Mouse (Mus musculus): Measurements from ENCODE around the gene Ptpn9. TPM values are rescaled to one million over a fixed set of nuclear protein-coding genes. Genes with fewer than 3 reads are reported as not detected.
A peak's percentile ranks its signal among the peaks of the same experiment; 100 is the strongest.

Gene Ptpn9
- polyA plus RNA-seq, 1 experiment from 2014 or later, result 3.1 TPM

DNA sequence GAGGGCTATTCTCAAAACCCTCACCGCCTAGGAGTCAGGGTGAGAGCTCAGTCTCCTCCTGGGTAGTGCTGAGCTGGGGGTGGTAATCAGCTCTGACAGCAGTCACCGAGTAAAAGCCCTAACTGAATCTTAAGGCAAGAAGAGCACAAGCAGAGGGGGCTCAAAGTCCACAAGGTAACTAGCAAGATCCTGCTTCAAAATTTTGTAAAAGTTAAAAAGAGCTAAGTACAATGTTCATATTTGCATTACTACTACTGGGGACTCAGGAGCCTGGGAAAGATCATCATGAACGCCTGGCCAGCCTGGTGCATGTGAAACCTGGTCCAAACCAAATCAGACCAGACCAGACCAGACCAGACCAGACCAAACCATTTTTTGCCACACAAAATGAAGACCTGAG lies 73.5 kb downstream of the Ptpn9 start:
- Histone ChIP-seq H3K36me3 (ENCODE audit: control insufficient read depth, insufficient read depth) (no peaks in the 10 kb centered on the region), H3K27me3 (ENCODE audit: control insufficient read depth, insufficient read depth, low read depth, low read length) (no peaks in the 10 kb centered on the region), H3K9ac (ENCODE audit: low read depth, low read length) (no peak overlapping the region), H3K4me2 (ENCODE audit: low read depth, low read length) (peak overlapping the region; percentile 10), H3K4me3 (ENCODE audit: low read depth, low read length) (no peak overlapping the region), H3K9me3 (replicated peaks; ENCODE audit: control insufficient read depth, low read length) (no peaks in the 10 kb centered on the region), H3K27ac (ENCODE audit: low read length) (peak overlapping the region; percentile 47; the same call in 1 of the 2 replicates), H3K4me1 (ENCODE audit: control insufficient read depth, low read depth, low read length) (peaks cover 27% of the 10 kb centered on the region)
- ATAC-seq (ENCODE audit: low read depth), result no peak
- WGBS (ENCODE audit: insufficient replicate concordance), result 45% methylated on average over 3 of the region's 3 CpGs

- Histone ChIP-seq H3K4me3 (ENCODE audit: low read depth, low read length) (peak overlapping the region; percentile 64), H3K9ac (ENCODE audit: low read depth, low read length) (peak overlapping the region; percentile 84; the same call in 1 of the 2 replicates), H3K27ac (ENCODE audit: low read length) (peak overlapping the region; percentile 33; the same call in 1 of the 2 replicates), H3K9me3 (replicated peaks; ENCODE audit: control insufficient read depth, low read length) (no peaks in the 10 kb centered on the region), H3K4me2 (ENCODE audit: low read depth, low read length) (peak overlapping the region; percentile 95), H3K27me3 (ENCODE audit: control insufficient read depth, insufficient read depth, low read depth, low read length) (no peaks in the 10 kb centered on the region), H3K4me1 (ENCODE audit: control insufficient read depth, low read depth, low read length) (peaks cover 41% of the 10 kb centered on the region), H3K36me3 (ENCODE audit: control insufficient read depth, insufficient read depth) (no peaks in the 10 kb centered on the region)
- WGBS (ENCODE audit: insufficient replicate concordance), result 8% methylated on average over 1 of the region's 1 CpGs
- no peak for ATAC-seq (ENCODE audit: low read depth)
Measured at GRCm38 (mm10) chr9:57070262-57070661, 75.5 kb downstream of the Ptpn9 start.

- H3K4me1 ChIP-seq (ENCODE audit: control insufficient read depth, low read depth, low read length), result peaks cover 42% of the 10 kb centered on the region
- peak overlapping the region; percentile 95 for H3K4me2 ChIP-seq (ENCODE audit: low read depth, low read length)
- H3K27ac ChIP-seq (ENCODE audit: low read length), result peak overlapping the region; percentile 74
- no peaks in the 10 kb centered on the region for H3K27me3 ChIP-seq (ENCODE audit: control insufficient read depth, insufficient read depth, low read depth, low read length)
- peak overlapping the region; percentile 84 for H3K9ac ChIP-seq (ENCODE audit: low read depth, low read length)
- H3K4me3 ChIP-seq (ENCODE audit: low read depth, low read length), result peak overlapping the region; percentile 64
- H3K36me3 ChIP-seq (ENCODE audit: control insufficient read depth, insufficient read depth), result no peaks in the 10 kb centered on the region
- WGBS (ENCODE audit: insufficient replicate concordance), result 10% methylated on average over 5 of the region's 5 CpGs
- no peak for ATAC-seq (ENCODE audit: low read depth)
- no peaks in the 10 kb centered on the region for H3K9me3 ChIP-seq (replicated peaks; ENCODE audit: control insufficient read depth, low read length)
Measured at GRCm38 (mm10) chr9:57070800-57071545, 76.2 kb downstream of the Ptpn9 start.

DNA sequence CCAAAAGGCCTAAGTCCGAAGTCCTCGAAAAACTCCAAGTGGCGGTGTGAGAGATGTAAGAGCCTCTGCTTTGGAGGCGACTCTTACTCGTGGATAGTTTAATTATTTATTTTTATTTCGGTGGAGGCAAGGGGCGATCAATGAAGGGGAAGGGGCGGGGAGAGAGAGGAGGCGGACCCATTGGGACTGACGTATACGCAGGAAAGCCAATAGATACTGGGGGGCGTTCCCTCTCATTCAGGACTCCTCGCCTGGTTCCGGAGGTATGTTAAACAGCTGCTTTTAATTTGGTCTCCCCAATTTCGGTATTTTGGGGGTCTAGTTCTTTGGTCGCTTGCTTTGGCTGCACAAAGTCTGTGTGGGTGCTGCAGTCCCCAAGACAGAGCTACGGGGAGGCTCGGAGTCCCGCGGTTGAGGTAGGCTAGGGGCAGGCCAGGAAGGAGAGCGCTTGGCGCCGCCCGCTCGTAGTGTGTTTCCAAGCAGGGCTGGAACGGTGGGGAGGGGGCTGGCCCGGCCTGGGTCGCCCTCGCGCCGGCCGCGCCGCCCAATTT lies 77.2 kb downstream of the Ptpn9 start, which contains the start of gene Sin3a:
Sin3a (plus strand) TSS at position 240 of the 551 bp plus-strand sequence.
- Histone ChIP-seq H3K4me3 (ENCODE audit: low read depth, low read length) (peak within 1 kb of the TSS; percentile 64), H3K36me3 (ENCODE audit: control insufficient read depth, insufficient read depth) (no peaks in the 10 kb centered on the region), H3K27me3 (ENCODE audit: control insufficient read depth, insufficient read depth, low read depth, low read length) (no peaks in the 10 kb centered on the region), H3K4me2 (ENCODE audit: low read depth, low read length) (peak within 1 kb of the TSS; percentile 95), H3K4me1 (ENCODE audit: control insufficient read depth, low read depth, low read length) (peaks cover 42% of the 10 kb centered on the region), H3K9ac (ENCODE audit: low read depth, low read length) (peak within 1 kb of the TSS; percentile 84), H3K9me3 (replicated peaks; ENCODE audit: control insufficient read depth, low read length) (no peaks in the 10 kb centered on the region), H3K27ac (ENCODE audit: low read length) (peak within 1 kb of the TSS; percentile 99)
- 0% methylated on average over 34 of the region's 34 CpGs for WGBS (ENCODE audit: insufficient replicate concordance)
- ATAC-seq (ENCODE audit: low read depth), result no peak

DNA sequence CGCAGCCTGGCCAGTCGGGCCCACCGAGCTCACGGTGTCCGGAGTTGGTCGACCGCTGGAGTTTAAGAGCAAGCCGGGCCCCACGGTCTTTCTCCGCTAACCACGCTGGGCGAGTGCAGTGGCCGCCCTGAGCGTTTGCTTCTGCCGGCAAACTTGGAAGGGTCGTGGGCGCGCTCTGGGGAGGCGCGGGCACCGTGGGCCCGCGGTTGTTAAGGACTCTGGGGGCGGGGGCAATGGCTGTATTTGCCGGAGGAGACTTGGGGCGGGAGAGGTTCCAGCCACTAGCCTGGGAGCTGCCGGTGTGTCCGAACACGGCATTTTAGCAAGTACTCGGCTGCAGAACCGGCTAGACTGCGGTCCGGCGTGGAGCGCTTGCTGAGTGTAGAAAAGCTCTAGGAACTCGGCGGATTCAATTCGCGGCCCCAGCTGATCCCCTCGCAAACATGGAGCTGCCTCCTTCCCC lies 77.8 kb downstream of the Ptpn9 start:
- ATAC-seq (ENCODE audit: low read depth), result no peak
- H3K36me3 ChIP-seq (ENCODE audit: control insufficient read depth, insufficient read depth), result no peaks in the 10 kb centered on the region
- peak overlapping the region; percentile 64 for H3K4me3 ChIP-seq (ENCODE audit: low read depth, low read length)
- peak overlapping the region; percentile 95 for H3K4me2 ChIP-seq (ENCODE audit: low read depth, low read length)
- no peaks in the 10 kb centered on the region for H3K9me3 ChIP-seq (replicated peaks; ENCODE audit: control insufficient read depth, low read length)
- H3K27me3 ChIP-seq (ENCODE audit: control insufficient read depth, insufficient read depth, low read depth, low read length), result no peaks in the 10 kb centered on the region
- under 1% methylated on average over 40 of the region's 40 CpGs for WGBS (ENCODE audit: insufficient replicate concordance)
- peak overlapping the region; percentile 99 for H3K27ac ChIP-seq (ENCODE audit: low read length)
- peak overlapping the region; percentile 84 for H3K9ac ChIP-seq (ENCODE audit: low read depth, low read length)
- peaks cover 47% of the 10 kb centered on the region for H3K4me1 ChIP-seq (ENCODE audit: control insufficient read depth, low read depth, low read length)

- peak overlapping the region; percentile 64 for H3K4me3 ChIP-seq (ENCODE audit: low read depth, low read length)
- H3K27me3 ChIP-seq (ENCODE audit: control insufficient read depth, insufficient read depth, low read depth, low read length), result no peaks in the 10 kb centered on the region
- no peaks in the 10 kb centered on the region for H3K9me3 ChIP-seq (replicated peaks; ENCODE audit: control insufficient read depth, low read length)
- peak overlapping the region; percentile 84 for H3K9ac ChIP-seq (ENCODE audit: low read depth, low read length)
- peak overlapping the region; percentile 95 for H3K4me2 ChIP-seq (ENCODE audit: low read depth, low read length)
- peaks cover 52% of the 10 kb centered on the region for H3K4me1 ChIP-seq (ENCODE audit: control insufficient read depth, low read depth, low read length)
- H3K36me3 ChIP-seq (ENCODE audit: control insufficient read depth, insufficient read depth), result no peaks in the 10 kb centered on the region
- H3K27ac ChIP-seq (ENCODE audit: low read length), result peak overlapping the region; percentile 99
- under 1% methylated on average over 53 of the region's 54 CpGs for WGBS (ENCODE audit: insufficient replicate concordance)
- ATAC-seq (ENCODE audit: low read depth), result peak; percentile 59
Measured at GRCm38 (mm10) chr9:57072989-57073789, 78.5 kb downstream of the Ptpn9 start.

DNA sequence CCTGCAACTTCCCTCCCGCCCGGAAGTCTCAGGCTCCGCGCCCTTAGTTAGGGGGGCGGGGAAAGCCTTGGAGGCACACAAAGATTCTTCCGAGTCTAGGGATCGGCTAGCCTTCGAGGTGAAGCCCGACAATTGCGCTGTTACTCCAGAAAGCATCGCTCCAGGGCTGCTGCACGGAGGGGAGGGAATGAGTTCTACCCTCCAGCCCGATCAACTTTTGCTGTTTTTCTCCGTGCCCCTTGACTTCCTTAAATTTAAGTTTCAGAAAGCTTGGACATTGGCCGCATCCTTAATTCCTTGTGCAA lies 79.0 kb downstream of the Ptpn9 start:
- Histone ChIP-seq H3K27me3 (ENCODE audit: control insufficient read depth, insufficient read depth, low read depth, low read length) (no peaks in the 10 kb centered on the region), H3K36me3 (ENCODE audit: control insufficient read depth, insufficient read depth) (no peaks in the 10 kb centered on the region), H3K9ac (ENCODE audit: low read depth, low read length) (peak overlapping the region; percentile 70), H3K4me2 (ENCODE audit: low read depth, low read length) (peak overlapping the region; percentile 95), H3K27ac (ENCODE audit: low read length) (peak overlapping the region; percentile 99), H3K4me1 (ENCODE audit: control insufficient read depth, low read depth, low read length) (peaks cover 51% of the 10 kb centered on the region), H3K4me3 (ENCODE audit: low read depth, low read length) (peak overlapping the region; percentile 64), H3K9me3 (replicated peaks; ENCODE audit: control insufficient read depth, low read length) (no peaks in the 10 kb centered on the region)
- under 1% methylated on average over 15 of the region's 15 CpGs for WGBS (ENCODE audit: insufficient replicate concordance)
- no peak for ATAC-seq (ENCODE audit: low read depth)

GRCm38 (mm10) chr9:57074171-57074821 lies 79.6 kb downstream of the Ptpn9 start:
- H3K9ac ChIP-seq (ENCODE audit: low read depth, low read length), result peak overlapping the region; percentile 70
- H3K36me3 ChIP-seq (ENCODE audit: control insufficient read depth, insufficient read depth), result no peaks in the 10 kb centered on the region
- ATAC-seq (ENCODE audit: low read depth), result no peak
- H3K4me2 ChIP-seq (ENCODE audit: low read depth, low read length), result peak overlapping the region; percentile 95
- peak overlapping the region; percentile 99 for H3K27ac ChIP-seq (ENCODE audit: low read length)
- peak overlapping the region; percentile 64 for H3K4me3 ChIP-seq (ENCODE audit: low read depth, low read length)
- no peaks in the 10 kb centered on the region for H3K27me3 ChIP-seq (ENCODE audit: control insufficient read depth, insufficient read depth, low read depth, low read length)
- 3% methylated on average over 21 of the region's 21 CpGs for WGBS (ENCODE audit: insufficient replicate concordance)
- no peaks in the 10 kb centered on the region for H3K9me3 ChIP-seq (replicated peaks; ENCODE audit: control insufficient read depth, low read length)
- H3K4me1 ChIP-seq (ENCODE audit: control insufficient read depth, low read depth, low read length), result peaks cover 50% of the 10 kb centered on the region

All from liver, embryonic 16.5 days (tissue).